21 mouse cellular contexts compared by ENCODE assay signal in the genomic region with DNA sequence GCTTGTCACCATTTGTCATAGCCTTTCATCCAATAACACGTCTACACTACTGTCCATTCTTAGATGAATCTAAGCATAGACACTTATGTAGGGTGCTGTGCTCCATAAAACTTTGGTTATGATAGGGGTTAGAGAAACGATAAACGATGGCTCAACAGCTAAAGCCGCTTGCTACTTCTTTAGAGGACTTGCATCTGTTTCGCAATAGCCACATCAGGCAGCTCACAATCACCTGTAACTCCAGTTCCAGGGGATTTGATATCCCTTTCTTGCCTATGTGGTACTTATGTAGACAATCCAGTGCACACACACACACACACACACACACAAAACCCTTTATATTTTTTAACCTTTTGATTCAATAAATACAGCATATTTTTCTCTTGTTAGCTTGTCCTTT.
DNase-seq lines count a peak whose midpoint lies in the region; TF ChIP-seq lines count a peak whose summit lies in the region.
"Had no signal": no experiment of that assay in that cellular context is flagged by ENCODE, and none has a peak within 500 bp of the region (broad histone marks: within the 10 kb centered on the region; RNA-seq: fewer than 3 reads in every experiment).

No protein-coding gene starts in this region.

- no peaks in the 10 kb centered on the region for H3K27me3 ChIP-seq in myocyte (ENCODE audit: control insufficient read depth, insufficient read depth, insufficient read length)
- H3K27me3 ChIP-seq: embryonic facial prominence, embryonic 12.5 days; forebrain, embryonic 13.5 days; forebrain, embryonic 15.5 days had no signal

- no peak overlapping the region for H3K4me2 ChIP-seq in myocyte (ENCODE audit: low read depth)
- H3K4me2 ChIP-seq: embryonic facial prominence, embryonic 12.5 days; forebrain, embryonic 13.5 days; forebrain, embryonic 15.5 days had no signal

- peaks cover 4% of the 10 kb centered on the region; the same call in 1 of the 2 replicates for H3K4me1 ChIP-seq in embryonic fibroblast, embryonic 13.5 days (ENCODE audit: control insufficient read depth, insufficient read depth, low read length)
- H3K4me1 ChIP-seq: embryonic facial prominence, embryonic 10.5 days; embryonic facial prominence, embryonic 12.5 days; forebrain, embryonic 10.5 days; forebrain, embryonic 13.5 days; forebrain, embryonic 15.5 days had no signal

- H3K36me3 ChIP-seq in myocyte (ENCODE audit: control insufficient read depth, insufficient read depth): no peaks in the 10 kb centered on the region
- H3K36me3 ChIP-seq: embryonic facial prominence, embryonic 10.5 days; embryonic facial prominence, embryonic 12.5 days; forebrain, embryonic 10.5 days; forebrain, embryonic 15.5 days had no signal

- intact Hi-C loops in gastrocnemius, adult 2 months (cut with DNase I): loop anchor here (10.0 kb wide), 1 partner anchor 264 kb away; the partner anchor contains the start of gene Cd200r1
- intact Hi-C loops in gastrocnemius, postnatal 14 days (cut with DNase I; ENCODE audit: low total_unique reads): no loop called here

- TF ChIP-seq POLR2A in embryonic fibroblast, embryonic 13.5 days (IDR thresholded peaks at IDR 0.05; ENCODE audit: low read depth, low read length): no peak
- no peak for TF ChIP-seq POLR2A in myocyte (IDR thresholded peaks at IDR 0.05; ENCODE audit: insufficient read length, low read depth)

- no peak overlapping the region for H3K4me3 ChIP-seq in gastrocnemius, adult 2 months
- H3K4me3 ChIP-seq in embryonic fibroblast, embryonic 13.5 days (ENCODE audit: insufficient read depth, low read length): no peak overlapping the region
- no peak overlapping the region for H3K4me3 ChIP-seq in myocyte
- H3K4me3 ChIP-seq: embryonic facial prominence, embryonic 10.5 days; embryonic facial prominence, embryonic 12.5 days; erythroblast, embryonic 14.5 days; forebrain, embryonic 10.5 days; forebrain, embryonic 13.5 days; forebrain, embryonic 15.5 days had no signal

- H3K79me2 ChIP-seq in myocyte (ENCODE audit: control insufficient read depth, insufficient read depth): no peaks in the 10 kb centered on the region

- no peak for TF ChIP-seq CTCF in gastrocnemius, adult 2 months (IDR thresholded peaks at IDR 0.05)
- TF ChIP-seq CTCF in embryonic fibroblast, embryonic 13.5 days (IDR thresholded peaks at IDR 0.05; ENCODE audit: borderline replicate concordance, insufficient read depth, low read length): no peak

- H3ac ChIP-seq in myocyte (ENCODE audit: control insufficient read depth, insufficient read length): no peak overlapping the region

- DNase-seq in gastrocnemius, adult 2 months: no peak
- DNase-seq in gastrocnemius, postnatal 14 days: no peak
- peak; percentile 61 for DNase-seq in 416B (ENCODE audit: low read depth)
- DNase-seq in heart, postnatal 4 days: no peak
- no peak for DNase-seq in adrenal gland, postnatal 4 days (ENCODE audit: low spot score in 2 of 2)
- DNase-seq: adrenal gland, adult 8-10 months; adrenal gland, postnatal 14 days; cerebellum, adult 11 months; cerebellum, adult 18-20 months; cerebellum, adult 9-10 months; cerebellum, postnatal 10 days; cerebellum, postnatal 25 days; forebrain, postnatal 0 days had no signal

- peak overlapping the region; percentile 24; the same call in 1 of the 2 replicates for H3K27ac ChIP-seq in gastrocnemius, adult 2 months
- H3K27ac ChIP-seq in embryonic fibroblast, embryonic 13.5 days (ENCODE audit: insufficient read depth, low read length): peak overlapping the region; percentile 71
- H3K27ac ChIP-seq: embryonic facial prominence, embryonic 10.5 days; embryonic facial prominence, embryonic 12.5 days; forebrain, embryonic 10.5 days; forebrain, embryonic 13.5 days; forebrain, embryonic 15.5 days had no signal

TF ChIP-seq in myocyte, 11 proteins besides CTCF, POLR2A, EP300 and RAD21:
- TF ChIP-seq MYOG (IDR thresholded peaks at IDR 0.05; ENCODE audit: control insufficient read depth in 1 of 3, insufficient read depth in 1 of 3, insufficient read length in 2 of 3, low read depth in 2 of 3): no peak
- TF ChIP-seq CEBPB (IDR thresholded peaks at IDR 0.05; ENCODE audit: insufficient read depth, poor library complexity, severe bottlenecking): peak; percentile 89
